Mouse (Mus musculus): ENCODE results near the gene Fxyd1. TPM values are rescaled to one million over a fixed set of nuclear protein-coding genes. Genes with fewer than 3 reads are reported as not detected.
A peak's percentile ranks its signal among the peaks of the same experiment; 100 is the strongest.

Fxyd1 gene
- polyA plus RNA-seq, 1 experiment = 330 TPM

DNA sequence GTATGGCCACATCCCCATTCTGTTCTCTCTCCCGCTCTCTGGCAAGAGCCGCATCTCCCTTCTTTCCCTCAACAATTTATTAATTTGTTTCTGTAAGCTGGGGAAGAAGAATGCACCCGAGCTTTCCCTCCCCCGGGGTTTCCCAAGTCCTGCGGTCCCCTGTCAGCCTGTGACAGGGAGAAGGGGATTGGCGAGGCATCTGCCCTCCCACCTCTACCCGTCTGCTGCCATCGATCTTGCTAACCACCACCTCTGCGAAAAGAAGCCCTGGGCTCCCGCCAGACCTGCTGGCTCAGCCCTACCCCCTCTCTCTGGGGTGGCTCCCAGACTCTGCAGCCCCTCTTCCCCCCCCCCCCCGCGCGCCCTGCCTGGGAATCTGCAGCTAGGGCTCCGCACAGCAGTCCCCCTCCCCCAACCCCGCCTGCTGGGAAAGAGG is 7.1 kb downstream of the Fxyd1 start:
- Histone ChIP-seq H3K4me1 (ENCODE audit: control insufficient read depth, insufficient read depth, low read length) (peaks cover 3% of the 10 kb centered on the region), H3K4me3 (replicated peaks; ENCODE audit: extremely low read depth, low read depth, low read length) (no peak overlapping the region)
- no peak for DNase-seq
- TF ChIP-seq CTCF (IDR thresholded peaks at IDR 0.05; ENCODE audit: insufficient read depth, low read length) (no peak), POLR2A (IDR thresholded peaks at IDR 0.05; ENCODE audit: borderline replicate concordance, extremely low read depth, low read depth, low read length) (no peak)
- WGBS = 12% methylated on average over 15 of the region's 15 CpGs

DNA sequence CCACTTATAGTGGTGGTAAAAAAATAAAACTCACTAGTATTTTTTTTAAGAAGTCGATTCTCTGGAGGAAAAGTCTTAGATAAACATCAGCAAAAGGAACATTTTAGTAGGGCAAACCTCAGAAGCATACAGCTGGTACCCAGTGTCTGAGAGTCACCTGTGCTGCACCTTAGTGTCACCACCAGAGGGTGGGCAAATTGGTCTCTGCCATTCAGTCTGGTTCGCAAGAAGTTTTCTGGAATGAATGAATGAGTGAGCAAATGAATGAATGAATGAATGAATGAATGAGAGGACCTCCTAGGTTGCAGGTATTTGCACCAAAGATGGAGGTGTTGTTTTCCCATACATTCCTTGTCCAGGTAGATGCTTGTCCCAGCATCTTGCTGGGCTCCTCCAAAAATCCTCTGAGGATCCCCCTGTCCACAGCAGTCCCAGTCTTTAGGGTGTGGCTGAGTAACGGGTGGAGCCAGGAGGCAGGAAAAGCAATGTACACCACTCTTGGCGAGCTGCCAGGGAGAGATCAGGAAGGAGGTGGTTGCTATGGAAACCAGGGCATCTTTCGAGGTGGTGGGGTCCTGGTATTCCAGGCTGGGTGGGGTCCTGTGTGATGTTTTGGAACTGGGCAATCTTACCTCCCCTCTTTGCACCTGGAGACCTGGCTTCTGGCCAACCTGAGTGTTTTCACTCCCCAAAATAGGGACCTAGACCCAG is 7.7 kb downstream of the Fxyd1 start:
- WGBS = 23% methylated on average over 5 of the region's 5 CpGs
- TF ChIP-seq POLR2A (IDR thresholded peaks at IDR 0.05; ENCODE audit: borderline replicate concordance, extremely low read depth, low read depth, low read length) = no peak
- no peak for TF ChIP-seq CTCF (IDR thresholded peaks at IDR 0.05; ENCODE audit: insufficient read depth, low read length)
- peaks cover 3% of the 10 kb centered on the region for H3K4me1 ChIP-seq (ENCODE audit: control insufficient read depth, insufficient read depth, low read length)
- no peak for DNase-seq
- H3K4me3 ChIP-seq (replicated peaks; ENCODE audit: extremely low read depth, low read depth, low read length) = no peak overlapping the region

DNA sequence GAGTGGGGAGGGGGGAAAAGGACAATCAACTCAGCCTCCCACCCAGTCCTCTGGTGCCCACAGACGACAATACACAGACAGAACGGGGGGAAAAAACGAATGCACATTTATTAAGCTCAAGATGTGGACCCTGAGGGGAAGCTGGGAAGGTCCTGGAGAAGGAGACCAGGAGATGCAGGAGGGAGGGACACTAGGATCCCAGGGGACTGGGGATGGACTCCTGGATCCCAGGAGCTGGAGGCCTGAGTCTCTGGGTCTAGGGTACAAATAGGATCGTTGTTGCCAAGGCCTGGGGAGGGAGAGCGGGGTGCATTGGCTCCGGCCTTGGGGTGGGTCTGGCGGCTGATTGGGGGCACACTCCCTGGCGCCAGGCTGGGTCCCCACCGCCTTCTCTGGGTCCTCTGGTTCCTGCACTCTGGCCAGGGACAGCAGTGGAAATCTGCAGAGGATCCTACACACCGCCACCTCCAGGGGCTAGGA is 14.5 kb downstream of the Fxyd1 start, which contains the start of gene Fxyd5:
TSS of gene Fxyd5 (minus strand) at position 51 of the 480 bp plus-strand sequence.
- WGBS = 48% methylated on average over 10 of the region's 10 CpGs
- Histone ChIP-seq H3K4me1 (ENCODE audit: control insufficient read depth, insufficient read depth, low read length) (peaks cover 5% of the 10 kb centered on the region), H3K4me3 (replicated peaks; ENCODE audit: extremely low read depth, low read depth, low read length) (peak within 1 kb of the TSS; percentile 91)
- DNase-seq = no peak
- no peak for TF ChIP-seq POLR2A (IDR thresholded peaks at IDR 0.05; ENCODE audit: borderline replicate concordance, extremely low read depth, low read depth, low read length)
- TF ChIP-seq CTCF (IDR thresholded peaks at IDR 0.05; ENCODE audit: insufficient read depth, low read length) = no peak

GRCm38 (mm10) chr7:31041662-31042315 is 15.2 kb downstream of the Fxyd1 start:
- TF ChIP-seq POLR2A (IDR thresholded peaks at IDR 0.05; ENCODE audit: borderline replicate concordance, extremely low read depth, low read depth, low read length) (peak; percentile 60; the same call in 1 of the 2 replicates), CTCF (IDR thresholded peaks at IDR 0.05; ENCODE audit: insufficient read depth, low read length) (no peak)
- WGBS = 2% methylated on average over 28 of the region's 28 CpGs
- Histone ChIP-seq H3K4me3 (replicated peaks; ENCODE audit: extremely low read depth, low read depth, low read length) (peak overlapping the region; percentile 91), H3K4me1 (ENCODE audit: control insufficient read depth, insufficient read depth, low read length) (peaks cover 5% of the 10 kb centered on the region)
- peak; percentile 49 for DNase-seq

- Histone ChIP-seq H3K4me1 (ENCODE audit: control insufficient read depth, insufficient read depth, low read length) (peaks cover 5% of the 10 kb centered on the region), H3K4me3 (replicated peaks; ENCODE audit: extremely low read depth, low read depth, low read length) (peak overlapping the region; percentile 91)
- TF ChIP-seq POLR2A (IDR thresholded peaks at IDR 0.05; ENCODE audit: borderline replicate concordance, extremely low read depth, low read depth, low read length) (no peak), CTCF (IDR thresholded peaks at IDR 0.05; ENCODE audit: insufficient read depth, low read length) (no peak)
- WGBS = 37% methylated on average over 8 of the region's 8 CpGs
- no peak for DNase-seq
Observed at GRCm38 (mm10) chr7:31041023-31041407, 16.0 kb downstream of the Fxyd1 start.

DNA sequence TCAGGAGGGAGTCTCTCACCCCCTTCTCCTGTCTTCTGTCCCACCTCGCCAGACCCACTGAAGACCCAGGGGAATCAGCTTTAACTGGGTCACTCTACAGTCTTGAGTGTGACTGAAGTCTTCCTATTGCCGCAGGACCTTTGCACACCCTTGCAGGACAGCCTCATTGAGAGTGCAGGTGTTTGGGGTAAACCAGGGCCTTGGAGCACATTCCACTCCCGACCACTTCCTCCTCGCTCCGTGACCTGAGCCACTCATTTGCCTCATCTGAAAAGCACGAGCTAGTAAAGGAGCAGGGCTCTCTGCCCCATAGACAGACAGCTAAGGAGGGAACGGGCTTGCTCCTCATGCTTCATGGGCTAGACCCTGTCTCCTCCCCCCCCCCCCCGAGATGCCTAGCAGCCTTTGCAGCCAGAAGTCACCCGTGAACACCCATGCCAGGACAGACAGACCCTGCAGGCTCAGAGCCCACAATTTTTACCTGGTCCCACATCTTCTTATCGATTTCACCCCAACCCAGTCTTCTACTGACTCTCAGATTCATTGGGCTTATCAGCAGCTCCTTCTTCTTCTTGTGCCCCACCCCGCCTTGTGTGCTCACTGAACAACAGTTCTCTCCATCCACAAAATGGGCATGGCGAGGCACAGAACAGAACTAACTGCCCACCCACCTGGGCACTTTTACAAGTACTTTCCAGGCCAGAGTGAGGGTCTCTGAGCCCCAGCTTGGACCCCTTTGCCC is 16.5 kb downstream of the Fxyd1 start:
- Histone ChIP-seq H3K4me3 (replicated peaks; ENCODE audit: extremely low read depth, low read depth, low read length) (no peak overlapping the region), H3K4me1 (ENCODE audit: control insufficient read depth, insufficient read depth, low read length) (peaks cover 5% of the 10 kb centered on the region)
- no peak for TF ChIP-seq POLR2A (IDR thresholded peaks at IDR 0.05; ENCODE audit: borderline replicate concordance, extremely low read depth, low read depth, low read length)
- no peak for TF ChIP-seq CTCF (IDR thresholded peaks at IDR 0.05; ENCODE audit: insufficient read depth, low read length)
- WGBS = 73% methylated on average over 12 of the region's 12 CpGs
- DNase-seq = no peak

GRCm38 (mm10) chr7:31039011-31039410 is 18.0 kb downstream of the Fxyd1 start:
- no peak for DNase-seq
- no peak overlapping the region for H3K4me3 ChIP-seq (replicated peaks; ENCODE audit: extremely low read depth, low read depth, low read length)
- WGBS = 90% methylated on average over 4 of the region's 4 CpGs
- H3K4me1 ChIP-seq (ENCODE audit: control insufficient read depth, insufficient read depth, low read length) = peaks cover 7% of the 10 kb centered on the region
- TF ChIP-seq POLR2A (IDR thresholded peaks at IDR 0.05; ENCODE audit: borderline replicate concordance, extremely low read depth, low read depth, low read length) (no peak), CTCF (IDR thresholded peaks at IDR 0.05; ENCODE audit: insufficient read depth, low read length) (no peak)

GRCm38 (mm10) chr7:31037675-31038074 is 19.3 kb downstream of the Fxyd1 start:
- WGBS = 40% methylated on average over 2 of the region's 2 CpGs

GRCm38 (mm10) chr7:31036917-31037316 is 20.1 kb downstream of the Fxyd1 start:
- Histone ChIP-seq H3K4me3 (replicated peaks; ENCODE audit: extremely low read depth, low read depth, low read length) (no peak overlapping the region), H3K4me1 (ENCODE audit: control insufficient read depth, insufficient read depth, low read length) (peaks cover 8% of the 10 kb centered on the region)
- whole genome bisulfite sequencing = 71% methylated on average over 7 of the region's 7 CpGs
- no peak for DNase-seq
- TF ChIP-seq CTCF (IDR thresholded peaks at IDR 0.05; ENCODE audit: insufficient read depth, low read length) = no peak
- TF ChIP-seq POLR2A (IDR thresholded peaks at IDR 0.05; ENCODE audit: borderline replicate concordance, extremely low read depth, low read depth, low read length) = no peak

More at GRCm38 (mm10) chr7:31037675-31038074, 19.3 kb downstream of the Fxyd1 start:
- Histone ChIP-seq H3K4me1 (ENCODE audit: control insufficient read depth, insufficient read depth, low read length) (peaks cover 11% of the 10 kb centered on the region), H3K4me3 (replicated peaks; ENCODE audit: extremely low read depth, low read depth, low read length) (no peak overlapping the region)
- TF ChIP-seq CTCF (IDR thresholded peaks at IDR 0.05; ENCODE audit: insufficient read depth, low read length) = no peak
- no peak for TF ChIP-seq POLR2A (IDR thresholded peaks at IDR 0.05; ENCODE audit: borderline replicate concordance, extremely low read depth, low read depth, low read length)
- no peak for DNase-seq

All from lung, adult 2 months (tissue).